Mouse (Mus musculus): ENCODE measurements around the gene Ttll1.

Gene Ttll1

GRCm38 (mm10) chr15:83510805-83511405 lies at the start of gene Ttll1:
Gene Ttll1 (minus strand): TSS chr15:83510893.
- in situ Hi-C loops (cut with MboI, MseI), result loop anchor here (10.0 kb wide), 2 partner anchors 356 to 1236 kb away; partner anchors contain the start of gene Sept3 (in 1 of the 2)

- in situ Hi-C loops (cut with MboI, MseI), result loop anchor here in 1 of 2 experiments (5.0 kb wide), 1 partner anchor 37 kb away; no protein-coding TSS in a partner anchor
Observed at GRCm38 (mm10) chr15:83555161-83555974, 44.7 kb upstream of the Ttll1 start.

GRCm38 (mm10) chr15:83553831-83554230 lies 43.1 kb upstream of the Ttll1 start:
- in situ Hi-C loops (cut with MboI, MseI), result no loop called here

- in situ Hi-C loops (cut with MboI, MseI), result no loop called here
Observed at GRCm38 (mm10) chr15:83550137-83550536, 39.4 kb upstream of the Ttll1 start.

GRCm38 (mm10) chr15:83547144-83547543 lies 36.5 kb upstream of the Ttll1 start:
- in situ Hi-C loops (cut with MboI, MseI), result no loop called here

GRCm38 (mm10) chr15:83546029-83546428 lies 35.3 kb upstream of the Ttll1 start:
- in situ Hi-C loops (cut with MboI, MseI), result no loop called here

- in situ Hi-C loops (cut with MboI, MseI), result no loop called here
Observed at GRCm38 (mm10) chr15:83541647-83542287, 31.1 kb upstream of the Ttll1 start.

GRCm38 (mm10) chr15:83539905-83540304 lies 29.2 kb upstream of the Ttll1 start:
- in situ Hi-C loops (cut with MboI, MseI), result no loop called here

GRCm38 (mm10) chr15:83538855-83539254 lies 28.2 kb upstream of the Ttll1 start:
- in situ Hi-C loops (cut with MboI, MseI), result no loop called here

GRCm38 (mm10) chr15:83535890-83536231 lies 25.2 kb upstream of the Ttll1 start:
- in situ Hi-C loops (cut with MboI, MseI), result no loop called here

- in situ Hi-C loops (cut with MboI, MseI), result loop anchor here in 1 of 2 experiments (5.0 kb wide), 1 partner anchor 187 kb away; no protein-coding TSS in a partner anchor
Observed at GRCm38 (mm10) chr15:83534960-83535889, 24.5 kb upstream of the Ttll1 start.

GRCm38 (mm10) chr15:83532606-83533005 lies 21.9 kb upstream of the Ttll1 start:
- in situ Hi-C loops (cut with MboI, MseI), result loop anchor here in 1 of 2 experiments (5.0 kb wide), 1 partner anchor 190 kb away; no protein-coding TSS in a partner anchor

GRCm38 (mm10) chr15:83531961-83532469 lies 21.3 kb upstream of the Ttll1 start:
- in situ Hi-C loops (cut with MboI, MseI), result loop anchor here in 1 of 2 experiments (5.0 kb wide), 1 partner anchor 190 kb away; no protein-coding TSS in a partner anchor

GRCm38 (mm10) chr15:83530688-83531087 lies 20.0 kb upstream of the Ttll1 start:
- in situ Hi-C loops (cut with MboI, MseI), result loop anchor here in 1 of 2 experiments (5.0 kb wide), 1 partner anchor 192 kb away; no protein-coding TSS in a partner anchor

- in situ Hi-C loops (cut with MboI, MseI), result loop anchor here in 1 of 2 experiments (5.0 kb wide), 1 partner anchor 192 kb away; no protein-coding TSS in a partner anchor
Observed at GRCm38 (mm10) chr15:83530233-83530632, 19.5 kb upstream of the Ttll1 start.

GRCm38 (mm10) chr15:83529765-83530164 lies 19.1 kb upstream of the Ttll1 start:
- in situ Hi-C loops (cut with MboI, MseI), result loop anchor here in 1 of 2 experiments (5.0 kb wide), 1 partner anchor 193 kb away; no protein-coding TSS in a partner anchor

GRCm38 (mm10) chr15:83528892-83529291 lies 18.2 kb upstream of the Ttll1 start:
- in situ Hi-C loops (cut with MboI, MseI), result no loop called here

- in situ Hi-C loops (cut with MboI, MseI), result no loop called here
Observed at GRCm38 (mm10) chr15:83527747-83528146, 17.1 kb upstream of the Ttll1 start.

- in situ Hi-C loops (cut with MboI, MseI), result no loop called here
Observed at GRCm38 (mm10) chr15:83527092-83527437, 16.4 kb upstream of the Ttll1 start.

GRCm38 (mm10) chr15:83526424-83527091 lies 15.9 kb upstream of the Ttll1 start, which contains the start of gene Bik:
Gene Bik (plus strand): TSS chr15:83526862.
- in situ Hi-C loops (cut with MboI, MseI), result no loop called here

Data from T-helper 17 cell (primary cell).